10 mouse cellular contexts compared by ENCODE assay signal in genomic region chr4:154632800-154633764, GRCm38 (mm10). TPM values are rescaled to one million over a fixed set of nuclear protein-coding genes. Genes with fewer than 3 reads are reported as not detected.
DNase-seq lines count a peak whose midpoint lies in the region; ATAC-seq and TF ChIP-seq lines count a peak whose summit lies in the region.
"Had no signal": no experiment of that assay in that cellular context is flagged by ENCODE, and none has a peak within 500 bp of the region (broad histone marks: within the 10 kb centered on the region; RNA-seq: fewer than 3 reads in every experiment).

No protein-coding gene starts in this region.

- TF ChIP-seq CTCF in gastrocnemius, adult 2 months (IDR thresholded peaks at IDR 0.05) = no peak
- TF ChIP-seq CTCF in midbrain, postnatal 0 days (IDR thresholded peaks at IDR 0.05) = no peak

- no peak for ATAC-seq in forebrain, embryonic 14.5 days
- no peak for ATAC-seq in midbrain, postnatal 0 days (ENCODE audit: low FRiP score)
- no peak for ATAC-seq in granulocyte monocyte progenitor cell, adult 5-6 weeks (replicated peaks; ENCODE audit: poor library complexity, severe bottlenecking)
- no peak for ATAC-seq in inflammation-experienced regulatory T-cells, adult 6 months

- 17% methylated on average over 14 of the region's 14 CpGs for WGBS in forebrain, embryonic 14.5 days
- 60% methylated on average over 14 of the region's 14 CpGs for WGBS in midbrain, postnatal 0 days

- intact Hi-C loops in gastrocnemius, adult 2 months (cut with DNase I) = no loop called here

- H3K27me3 ChIP-seq in forebrain, embryonic 14.5 days (replicated peaks; ENCODE audit: control insufficient read depth, insufficient read depth, low read length) = peaks cover 12% of the 10 kb centered on the region; the same call in 1 of the 2 replicates
- peaks cover 73% of the 10 kb centered on the region for H3K27me3 ChIP-seq in midbrain, postnatal 0 days (ENCODE audit: insufficient read depth, low read length)

- no peak for DNase-seq in gastrocnemius, adult 2 months
- no peak for DNase-seq in gastrocnemius, postnatal 25 days
- DNase-seq in forebrain, embryonic 14.5 days (ENCODE audit: low spot score) = no peak
- peak; percentile 39 to 46 for DNase-seq in kidney, adult 8-10 months
- no peak for DNase-seq in midbrain, postnatal 0 days (ENCODE audit: low spot score)
- DNase-seq in left cerebral cortex, adult 8-10 months (ENCODE audit: low spot score in 2 of 2) = no peak

- H3K4me2 ChIP-seq in forebrain, embryonic 14.5 days (ENCODE audit: low read length) = peak overlapping the region; percentile 83
- H3K4me2 ChIP-seq in midbrain, postnatal 0 days (ENCODE audit: low read depth, low read length, poor library complexity, severe bottlenecking) = peak overlapping the region; percentile 61

- H3K4me3 ChIP-seq in gastrocnemius, adult 2 months = peak overlapping the region; percentile 81
- peak overlapping the region; percentile 66 for H3K4me3 ChIP-seq in forebrain, embryonic 14.5 days (ENCODE audit: low read depth, low read length)
- no peak overlapping the region for H3K4me3 ChIP-seq in midbrain, postnatal 0 days (ENCODE audit: low read depth, low read length)

- H3K4me1 ChIP-seq in forebrain, embryonic 14.5 days (ENCODE audit: control insufficient read depth, insufficient read depth, low read length) = peaks cover 33% of the 10 kb centered on the region
- H3K4me1 ChIP-seq in midbrain, postnatal 0 days (ENCODE audit: insufficient read depth, low read length) = no peaks in the 10 kb centered on the region

- H3K27ac ChIP-seq in gastrocnemius, adult 2 months = peak overlapping the region; percentile 81
- peak overlapping the region; percentile 29; the same call in 1 of the 2 replicates for H3K27ac ChIP-seq in forebrain, embryonic 14.5 days (ENCODE audit: low read depth, low read length)
- no peak overlapping the region for H3K27ac ChIP-seq in midbrain, postnatal 0 days (ENCODE audit: low read depth, low read length)

- peak overlapping the region; percentile 94 for H3K9ac ChIP-seq in forebrain, embryonic 14.5 days (ENCODE audit: low read length)
- no peak overlapping the region for H3K9ac ChIP-seq in midbrain, postnatal 0 days (replicated peaks; ENCODE audit: low read length, poor library complexity, severe bottlenecking)

- no peaks in the 10 kb centered on the region for H3K36me3 ChIP-seq in forebrain, embryonic 14.5 days (ENCODE audit: control insufficient read depth, insufficient read depth, low read length)
- no peaks in the 10 kb centered on the region for H3K36me3 ChIP-seq in midbrain, postnatal 0 days (ENCODE audit: insufficient read depth, low read length)

- H3K9me3 ChIP-seq in forebrain, embryonic 14.5 days (replicated peaks; ENCODE audit: control insufficient read depth, low read length) = no peaks in the 10 kb centered on the region
- no peaks in the 10 kb centered on the region for H3K9me3 ChIP-seq in midbrain, postnatal 0 days (ENCODE audit: low read length)

RNA-seq across cellular contexts. Expression of gene Prdm16, which starts 3.6 kb away (rescaled TPM):
- total RNA-seq in gastrocnemius, adult 2 months (2021) = 1 to 10 TPM; 2.2 to 3.0 TPM
- total RNA-seq in gastrocnemius, postnatal 25 days (2021) = 1 to 10 TPM; 1.7 to 3.0 TPM
- 20.6 and 25.0 TPM in 2 replicates for polyA plus RNA-seq in forebrain, embryonic 14.5 days (2014; fragmentation: Nextera tagmentation; extraction: Ambion mirVana)
- total RNA-seq in midbrain, postnatal 0 days (2014; rRNA removed) = 10.7 and 13.4 TPM in 2 replicates
- polyA plus RNA-seq in midbrain, postnatal 0 days (2015; fragmentation: Nextera tagmentation; extraction: Ambion mirVana) = 9.3 and 12.0 TPM in 2 replicates
- total RNA-seq in granulocyte monocyte progenitor cell, adult 5-6 weeks (2014; fragmentation: Nextera tagmentation) = 2.5 and 3.7 TPM in 2 replicates
- 1.4 and 3.1 TPM in 2 replicates for total RNA-seq in granulocyte monocyte progenitor cell, adult 5-6 weeks (2017)
- 1 to 10 TPM in 1 of 3 experiments, under 1 TPM in 2; 0.58 to 5.2 (median 0.91) TPM for polyA plus RNA-seq in inflammation-experienced regulatory T-cells, adult 6 months (2017; shearing (Covaris generic))
- 10 to 100 TPM in 3 of 4 experiments, 1 to 10 TPM in 1; 9.1 to 11.7 (median 11.2) TPM for total RNA-seq in left cerebral cortex, adult 8-10 months (2022)

RNA-seq across cellular contexts. Expression of gene Actrt2, which starts 34.6 kb away (rescaled TPM):
- total RNA-seq in gastrocnemius, adult 2 months (2021) = not detected
- not detected for total RNA-seq in gastrocnemius, postnatal 25 days (2021)
- polyA plus RNA-seq in forebrain, embryonic 14.5 days (2014; fragmentation: Nextera tagmentation; extraction: Ambion mirVana) = not detected in 2 replicates
- total RNA-seq in midbrain, postnatal 0 days (2014; rRNA removed) = not detected in 2 replicates
- not detected in 2 replicates for polyA plus RNA-seq in midbrain, postnatal 0 days (2015; fragmentation: Nextera tagmentation; extraction: Ambion mirVana)
- total RNA-seq in granulocyte monocyte progenitor cell, adult 5-6 weeks (2014; fragmentation: Nextera tagmentation) = not detected in 2 replicates
- not detected in 2 replicates for total RNA-seq in granulocyte monocyte progenitor cell, adult 5-6 weeks (2017)
- not detected for polyA plus RNA-seq in inflammation-experienced regulatory T-cells, adult 6 months (2017; shearing (Covaris generic))
- not detected for total RNA-seq in left cerebral cortex, adult 8-10 months (2022)
- total RNA-seq: gastrocnemius, postnatal 4 days had no signal
- polyA plus RNA-seq: urinary bladder, adult 2 months had no signal

Comparison
In these comparisons a context has a peak if more than half of its experiments do, and no peak if none do; other contexts are left out.
1. DNase-seq: peak in kidney, adult 8-10 months (2 of 2); none in gastrocnemius, adult 2 months (single experiment), gastrocnemius, postnatal 25 days (single experiment), forebrain, embryonic 14.5 days (single experiment), midbrain, postnatal 0 days (single experiment) and left cerebral cortex, adult 8-10 months (0 of 2).